Mouse (Mus musculus): ENCODE measurements around the gene Hic2. TPM values are rescaled to one million over a fixed set of nuclear protein-coding genes. Genes with fewer than 3 reads are reported as not detected.
A peak's percentile ranks its signal among the peaks of the same experiment; 100 is the strongest.

Gene Hic2
- total and polyA plus RNA-seq, 3 experiments, result 5.9 to 9.5 TPM; not detected in 1

DNA sequence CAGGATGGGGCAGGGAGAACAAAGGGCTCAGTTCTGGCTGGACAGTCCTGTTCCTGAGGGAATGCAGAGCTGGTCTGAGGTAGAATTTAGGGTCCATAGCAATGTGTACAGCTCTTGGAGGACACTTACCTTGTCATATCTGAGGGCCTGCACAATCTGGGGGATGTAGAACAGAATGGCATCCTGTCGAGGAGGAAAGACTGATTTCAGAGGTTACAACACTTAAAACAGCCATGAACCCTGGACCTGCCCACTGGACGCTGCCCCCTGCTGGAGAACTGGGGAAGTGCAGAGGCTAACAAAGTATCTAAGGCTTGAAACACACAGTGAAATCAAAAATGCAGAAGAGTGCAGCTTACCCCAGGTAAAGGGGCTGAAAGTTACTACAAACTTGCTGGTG lies 59.4 kb downstream of the Hic2 start:
- Histone ChIP-seq H3K27ac (ENCODE audit: control insufficient read depth, low read depth, low read length) (no peak overlapping the region), H3K9ac (ENCODE audit: control insufficient read depth, low read depth, low read length, poor library complexity, severe bottlenecking) (no peak overlapping the region), H3K36me3 (ENCODE audit: control insufficient read depth in 1 of 2, insufficient read depth in 2 of 2, low read length in 2 of 2) (no peaks in the 10 kb centered on the region), H3K4me3 (ENCODE audit: control insufficient read depth in 1 of 2, insufficient read depth in 1 of 2, low read depth in 2 of 2, low read length in 2 of 2) (no peak overlapping the region), H3K27me3 (ENCODE audit: control insufficient read depth in 1 of 2, insufficient read depth in 2 of 2, low read length in 2 of 2) (no peaks in the 10 kb centered on the region), H3K4me1 (ENCODE audit: control insufficient read depth in 1 of 2, insufficient read depth in 2 of 2, low read length in 2 of 2) (no peaks in the 10 kb centered on the region), H3K9me3 (replicated peaks; ENCODE audit: insufficient read depth, low read length) (no peaks in the 10 kb centered on the region), H3K79me2 (ENCODE audit: control insufficient read depth, insufficient read depth, low read length, poor library complexity) (no peaks in the 10 kb centered on the region)
- no peak for TF ChIP-seq POLR2A (IDR thresholded peaks at IDR 0.05; ENCODE audit: control insufficient read depth in 1 of 2, insufficient read depth in 1 of 2, low read depth in 1 of 2, low read length in 2 of 2, poor library complexity in 1 of 2)
- no peak for TF ChIP-seq MAFK (IDR thresholded peaks at IDR 0.05; ENCODE audit: borderline replicate concordance, low read depth, low read length)
- TF ChIP-seq SMC3 (IDR thresholded peaks at IDR 0.05; ENCODE audit: low read depth, low read length), result peak; percentile 97
- 0 out of 2 replicates have a peak, but pooled peaks have one; percentile 19 for TF ChIP-seq SIN3A (IDR thresholded peaks at IDR 0.05; ENCODE audit: low read length)
- TF ChIP-seq ZC3H11A (IDR thresholded peaks at IDR 0.05; ENCODE audit: low read depth, low read length), result peak; percentile 81
- TF ChIP-seq ZKSCAN1 (IDR thresholded peaks at IDR 0.05; ENCODE audit: low read depth, low read length), result no peak
- no peak for TF ChIP-seq JUND (IDR thresholded peaks at IDR 0.05; ENCODE audit: low read depth, low read length)
- no peak for TF ChIP-seq ZMIZ1 (IDR thresholded peaks at IDR 0.05; ENCODE audit: low read depth, low read length)
- TF ChIP-seq CTCF (IDR thresholded peaks at IDR 0.05 in 2 of 3, conservative IDR thresholded peaks at IDR 0.05 in 1 of 3; ENCODE audit: control insufficient read depth in 1 of 3, insufficient read depth in 1 of 3, low read depth in 2 of 3, low read length in 3 of 3, poor library complexity in 1 of 3, severe bottlenecking in 1 of 3), result peak; percentile 95 to 100 (median 97)
- no peak for TF ChIP-seq E2F4 (IDR thresholded peaks at IDR 0.05; ENCODE audit: borderline replicate concordance, low read depth, low read length)
- TF ChIP-seq RAD21 (IDR thresholded peaks at IDR 0.05; ENCODE audit: low read depth, low read length), result peak; percentile 72
- 0 out of 2 replicates have a peak, but pooled peaks have one; percentile 30 for TF ChIP-seq RCOR1 (IDR thresholded peaks at IDR 0.05; ENCODE audit: low read depth, low read length)
- 0 out of 2 replicates have a peak, but pooled peaks have one; percentile 10 for TF ChIP-seq BHLHE40 (IDR thresholded peaks at IDR 0.05; ENCODE audit: borderline replicate concordance, low read depth, low read length)
- 0 out of 2 replicates have a peak, but pooled peaks have one; percentile 15 for TF ChIP-seq ZNF384 (IDR thresholded peaks at IDR 0.05; ENCODE audit: low read depth, low read length)
- TF ChIP-seq USF2 (IDR thresholded peaks at IDR 0.05; ENCODE audit: borderline replicate concordance in 1 of 2, insufficient read depth in 1 of 2, low read depth in 1 of 2, low read length in 2 of 2), result no peak
- TF ChIP-seq NELFE (IDR thresholded peaks at IDR 0.05; ENCODE audit: low read depth, low read length), result no peak; the same call in 1 of the 2 replicates
- TF ChIP-seq TBP (IDR thresholded peaks at IDR 0.05; ENCODE audit: low read depth, low read length), result no peak
- TF ChIP-seq NRF1 (IDR thresholded peaks at IDR 0.05; ENCODE audit: insufficient read depth, low read depth, low read length, poor library complexity, severe bottlenecking), result no peak
- TF ChIP-seq HCFC1 (IDR thresholded peaks at IDR 0.05; ENCODE audit: low read depth, low read length), result no peak
- peak; percentile 82 for DNase-seq (ENCODE audit: low read depth, low spot score)

GRCm38 (mm10) chr16:17300818-17301217 lies 67.4 kb downstream of the Hic2 start:
- H3K9me3 ChIP-seq (replicated peaks; ENCODE audit: insufficient read depth, low read length), result no peaks in the 10 kb centered on the region
- H3K36me3 ChIP-seq (ENCODE audit: control insufficient read depth in 1 of 2, insufficient read depth in 2 of 2, low read length in 2 of 2), result peaks cover 0 to 3% of the 10 kb centered on the region in 2 experiments; a peak in 2 of 4 replicates
- TF ChIP-seq CHD2 (IDR thresholded peaks at IDR 0.05; ENCODE audit: low read length) (no peak), USF2 (IDR thresholded peaks at IDR 0.05; ENCODE audit: borderline replicate concordance in 1 of 2, insufficient read depth in 1 of 2, low read depth in 1 of 2, low read length in 2 of 2) (no peak), TBP (IDR thresholded peaks at IDR 0.05; ENCODE audit: low read depth, low read length) (no peak), KAT2A (conservative IDR thresholded peaks at IDR 0.05; ENCODE audit: low read depth, low read length) (no peak), MAZ (IDR thresholded peaks at IDR 0.05; ENCODE audit: low read depth, low read length) (no peak), TCF12 (IDR thresholded peaks at IDR 0.05; ENCODE audit: low read depth, low read length) (no peak), MAFK (IDR thresholded peaks at IDR 0.05; ENCODE audit: borderline replicate concordance, low read depth, low read length) (no peak), CTCF (IDR thresholded peaks at IDR 0.05 in 2 of 3, conservative IDR thresholded peaks at IDR 0.05 in 1 of 3; ENCODE audit: control insufficient read depth in 1 of 3, insufficient read depth in 1 of 3, low read depth in 2 of 3, low read length in 3 of 3, poor library complexity in 1 of 3, severe bottlenecking in 1 of 3) (no peak), NRF1 (IDR thresholded peaks at IDR 0.05; ENCODE audit: insufficient read depth, low read depth, low read length, poor library complexity, severe bottlenecking) (no peak), ETS1 (IDR thresholded peaks at IDR 0.05; ENCODE audit: low read depth, low read length) (no peak)
- H3K79me2 ChIP-seq (ENCODE audit: control insufficient read depth, insufficient read depth, low read length, poor library complexity), result no peaks in the 10 kb centered on the region
- no peaks in the 10 kb centered on the region for H3K4me1 ChIP-seq (ENCODE audit: control insufficient read depth in 1 of 2, insufficient read depth in 2 of 2, low read length in 2 of 2)
- DNase-seq (ENCODE audit: low read depth, low spot score), result no peak
- H3K9ac ChIP-seq (ENCODE audit: control insufficient read depth, low read depth, low read length, poor library complexity, severe bottlenecking), result no peak overlapping the region
- no peaks in the 10 kb centered on the region for H3K27me3 ChIP-seq (ENCODE audit: control insufficient read depth in 1 of 2, insufficient read depth in 2 of 2, low read length in 2 of 2)
- no peak overlapping the region for H3K27ac ChIP-seq (ENCODE audit: control insufficient read depth, low read depth, low read length)
- H3K4me3 ChIP-seq (ENCODE audit: control insufficient read depth in 1 of 2, insufficient read depth in 1 of 2, low read depth in 2 of 2, low read length in 2 of 2), result no peak overlapping the region
